Mouse (Mus musculus): Measurements from ENCODE around the gene Ereg. TPM values are rescaled to one million over a fixed set of nuclear protein-coding genes. Genes with fewer than 3 reads are reported as not detected.

Gene Ereg
- 0.13 and 0.18 TPM in 2 replicates for total RNA-seq (2014; rRNA removed)
- 0.05 and 0.07 TPM in 2 replicates for polyA plus RNA-seq (2012; rRNA removed)

DNA sequence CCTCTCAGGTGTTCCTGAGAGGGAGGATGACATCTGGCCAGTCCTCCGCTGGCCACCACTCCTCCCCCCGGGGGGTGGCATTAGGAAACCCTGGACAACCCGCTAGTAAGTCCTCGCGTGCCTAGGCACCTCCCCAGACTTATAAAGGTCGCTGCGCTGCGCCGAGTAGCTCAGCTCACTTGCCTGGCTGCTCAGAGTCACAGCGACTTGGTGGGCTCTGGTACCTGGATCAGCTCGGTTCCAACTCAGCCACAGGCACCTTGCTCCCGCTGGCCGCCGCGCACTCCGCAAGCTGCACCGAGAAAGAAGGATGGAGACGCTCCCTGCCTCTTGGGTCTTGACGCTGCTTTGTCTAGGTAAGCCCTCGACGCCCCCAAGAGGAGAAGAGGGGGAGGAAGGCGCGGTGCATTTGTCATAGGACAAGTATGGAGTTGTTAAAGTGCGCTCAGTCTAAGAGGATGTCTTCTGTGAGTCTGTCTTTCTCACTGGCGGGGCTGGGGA lies at the start of gene Ereg:
Ereg (plus strand) TSS at position 173 of the 501 bp plus-strand sequence.
- no peak for DNase-seq (ENCODE audit: extremely low read depth, low read depth, low spot score)
- H3K9ac ChIP-seq (ENCODE audit: low read depth, low read length): no peak within 1 kb of the TSS
- no peaks in the 10 kb centered on the region for H3K36me3 ChIP-seq (ENCODE audit: control insufficient read depth, insufficient read depth, low read length)
- H3K4me3 ChIP-seq (ENCODE audit: insufficient read depth, low read depth, low read length): peak within 1 kb of the TSS; percentile 20
- no peak for TF ChIP-seq POLR2A (IDR thresholded peaks at IDR 0.05; ENCODE audit: extremely low read depth, insufficient read depth, low read length)
- no peak for TF ChIP-seq CTCF (IDR thresholded peaks at IDR 0.05; ENCODE audit: low read depth, low read length)
- WGBS: 3% methylated on average over 25 of the region's 25 CpGs
- H3K79me2 ChIP-seq (ENCODE audit: control insufficient read depth, insufficient read depth, low read length): no peaks in the 10 kb centered on the region
- peak within 1 kb of the TSS; percentile 25; the same call in 1 of the 2 replicates for H3K27ac ChIP-seq (replicated peaks; ENCODE audit: insufficient read depth, low read depth, low read length)
- 0 out of 2 replicates have a peak, but pooled peaks cover 4% of the 10 kb centered on the region for H3K27me3 ChIP-seq (ENCODE audit: control insufficient read depth, insufficient read depth, low read length)
- no peaks in the 10 kb centered on the region for H3K4me1 ChIP-seq (ENCODE audit: control insufficient read depth, insufficient read depth, low read length)

DNA sequence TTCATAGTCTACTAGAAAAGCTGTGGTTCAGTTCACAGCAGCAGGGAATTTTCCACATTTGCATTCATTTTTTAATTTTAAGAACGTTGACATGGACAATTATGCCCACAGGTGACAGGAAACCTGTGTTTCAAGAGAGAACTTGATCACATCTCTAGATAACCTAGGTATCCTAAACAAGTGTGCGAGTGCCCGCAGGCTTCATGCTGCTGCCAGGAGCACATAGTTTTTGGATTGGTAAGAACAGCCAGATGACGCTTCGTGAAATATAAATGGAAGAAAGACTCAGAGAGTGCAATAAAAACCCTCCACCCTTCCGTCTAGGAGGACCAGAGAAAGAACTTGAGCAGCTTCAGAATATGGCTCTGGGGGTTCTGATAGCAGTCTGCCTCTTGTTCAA lies 47.3 kb upstream of the Ereg start, which contains the start of gene Epgn:
Epgn (plus strand) TSS at position 301 of the 400 bp plus-strand sequence.
- H3K27ac ChIP-seq (replicated peaks; ENCODE audit: insufficient read depth, low read depth, low read length): no peak within 1 kb of the TSS
- no peaks in the 10 kb centered on the region for H3K4me1 ChIP-seq (ENCODE audit: control insufficient read depth, insufficient read depth, low read length)
- no peaks in the 10 kb centered on the region for H3K36me3 ChIP-seq (ENCODE audit: control insufficient read depth, insufficient read depth, low read length)
- TF ChIP-seq CTCF (IDR thresholded peaks at IDR 0.05; ENCODE audit: low read depth, low read length): no peak
- TF ChIP-seq POLR2A (IDR thresholded peaks at IDR 0.05; ENCODE audit: extremely low read depth, insufficient read depth, low read length): no peak
- H3K4me3 ChIP-seq (ENCODE audit: insufficient read depth, low read depth, low read length): no peak within 1 kb of the TSS
- H3K79me2 ChIP-seq (ENCODE audit: control insufficient read depth, insufficient read depth, low read length): no peaks in the 10 kb centered on the region
- no peak within 1 kb of the TSS for H3K9ac ChIP-seq (ENCODE audit: low read depth, low read length)
- 85% methylated on average over 6 of the region's 6 CpGs for WGBS
- H3K27me3 ChIP-seq (ENCODE audit: control insufficient read depth, insufficient read depth, low read length): no peaks in the 10 kb centered on the region
- DNase-seq (ENCODE audit: extremely low read depth, low read depth, low spot score): no peak

GRCm38 (mm10) chr5:91027840-91028239 lies 46.6 kb upstream of the Ereg start:
- WGBS: 59% methylated on average over 1 of the region's 1 CpGs
- Histone ChIP-seq H3K36me3 (ENCODE audit: control insufficient read depth, insufficient read depth, low read length) (no peaks in the 10 kb centered on the region), H3K79me2 (ENCODE audit: control insufficient read depth, insufficient read depth, low read length) (no peaks in the 10 kb centered on the region), H3K27me3 (ENCODE audit: control insufficient read depth, insufficient read depth, low read length) (no peaks in the 10 kb centered on the region), H3K4me3 (ENCODE audit: insufficient read depth, low read depth, low read length) (no peak overlapping the region), H3K4me1 (ENCODE audit: control insufficient read depth, insufficient read depth, low read length) (no peaks in the 10 kb centered on the region), H3K9ac (ENCODE audit: low read depth, low read length) (no peak overlapping the region), H3K27ac (replicated peaks; ENCODE audit: insufficient read depth, low read depth, low read length) (no peak overlapping the region)
- TF ChIP-seq POLR2A (IDR thresholded peaks at IDR 0.05; ENCODE audit: extremely low read depth, insufficient read depth, low read length): no peak
- no peak for TF ChIP-seq CTCF (IDR thresholded peaks at IDR 0.05; ENCODE audit: low read depth, low read length)
- no peak for DNase-seq (ENCODE audit: extremely low read depth, low read depth, low spot score)

GRCm38 (mm10) chr5:91030629-91031028 lies 43.8 kb upstream of the Ereg start:
- WGBS: 83% methylated on average over 2 of the region's 2 CpGs
- no peak overlapping the region for H3K27ac ChIP-seq (replicated peaks; ENCODE audit: insufficient read depth, low read depth, low read length)

GRCm38 (mm10) chr5:91035341-91035740 lies 39.1 kb upstream of the Ereg start:
- Histone ChIP-seq H3K36me3 (ENCODE audit: control insufficient read depth, insufficient read depth, low read length) (no peaks in the 10 kb centered on the region), H3K4me3 (ENCODE audit: insufficient read depth, low read depth, low read length) (no peak overlapping the region), H3K27me3 (ENCODE audit: control insufficient read depth, insufficient read depth, low read length) (no peaks in the 10 kb centered on the region), H3K4me1 (ENCODE audit: control insufficient read depth, insufficient read depth, low read length) (peaks cover 3% of the 10 kb centered on the region; the same call in 1 of the 2 replicates), H3K79me2 (ENCODE audit: control insufficient read depth, insufficient read depth, low read length) (no peaks in the 10 kb centered on the region), H3K27ac (replicated peaks; ENCODE audit: insufficient read depth, low read depth, low read length) (no peak overlapping the region), H3K9ac (ENCODE audit: low read depth, low read length) (no peak overlapping the region)
- no peak for TF ChIP-seq CTCF (IDR thresholded peaks at IDR 0.05; ENCODE audit: low read depth, low read length)
- no peak for TF ChIP-seq POLR2A (IDR thresholded peaks at IDR 0.05; ENCODE audit: extremely low read depth, insufficient read depth, low read length)
- 85% methylated on average over 2 of the region's 2 CpGs for WGBS
- no peak for DNase-seq (ENCODE audit: extremely low read depth, low read depth, low spot score)

More at GRCm38 (mm10) chr5:91030629-91031028, 43.8 kb upstream of the Ereg start:
- Histone ChIP-seq H3K4me3 (ENCODE audit: insufficient read depth, low read depth, low read length) (no peak overlapping the region), H3K36me3 (ENCODE audit: control insufficient read depth, insufficient read depth, low read length) (no peaks in the 10 kb centered on the region), H3K9ac (ENCODE audit: low read depth, low read length) (no peak overlapping the region), H3K27me3 (ENCODE audit: control insufficient read depth, insufficient read depth, low read length) (no peaks in the 10 kb centered on the region), H3K4me1 (ENCODE audit: control insufficient read depth, insufficient read depth, low read length) (no peaks in the 10 kb centered on the region), H3K79me2 (ENCODE audit: control insufficient read depth, insufficient read depth, low read length) (no peaks in the 10 kb centered on the region)
- no peak for TF ChIP-seq POLR2A (IDR thresholded peaks at IDR 0.05; ENCODE audit: extremely low read depth, insufficient read depth, low read length)
- TF ChIP-seq CTCF (IDR thresholded peaks at IDR 0.05; ENCODE audit: low read depth, low read length): 0 out of 2 replicates have a peak, but pooled peaks have one; percentile 4
- DNase-seq (ENCODE audit: extremely low read depth, low read depth, low spot score): peak; percentile 37

- Histone ChIP-seq H3K9ac (ENCODE audit: low read depth, low read length) (peak overlapping the region; percentile 67; the same call in 1 of the 2 replicates), H3K36me3 (ENCODE audit: control insufficient read depth, insufficient read depth, low read length) (no peaks in the 10 kb centered on the region), H3K27ac (replicated peaks; ENCODE audit: insufficient read depth, low read depth, low read length) (no peak overlapping the region; the same call in 1 of the 2 replicates), H3K4me3 (ENCODE audit: insufficient read depth, low read depth, low read length) (no peak overlapping the region), H3K4me1 (ENCODE audit: control insufficient read depth, insufficient read depth, low read length) (peaks cover 3% of the 10 kb centered on the region; the same call in 1 of the 2 replicates), H3K79me2 (ENCODE audit: control insufficient read depth, insufficient read depth, low read length) (no peaks in the 10 kb centered on the region), H3K27me3 (ENCODE audit: control insufficient read depth, insufficient read depth, low read length) (no peaks in the 10 kb centered on the region)
- WGBS: 29% methylated on average over 4 of the region's 4 CpGs
- DNase-seq (ENCODE audit: extremely low read depth, low read depth, low spot score): peak; percentile 98
- no peak for TF ChIP-seq CTCF (IDR thresholded peaks at IDR 0.05; ENCODE audit: low read depth, low read length)
- TF ChIP-seq POLR2A (IDR thresholded peaks at IDR 0.05; ENCODE audit: extremely low read depth, insufficient read depth, low read length): no peak
Measured at GRCm38 (mm10) chr5:91036628-91037027, 37.8 kb upstream of the Ereg start.
